Mouse (Mus musculus): ENCODE data around the gene Vps26b. TPM values are rescaled to one million over a fixed set of nuclear protein-coding genes. Genes with fewer than 3 reads are reported as not detected.

Vps26b gene
- polyA plus RNA-seq, 1 experiment from 2014 or later: 7.3 TPM

DNA sequence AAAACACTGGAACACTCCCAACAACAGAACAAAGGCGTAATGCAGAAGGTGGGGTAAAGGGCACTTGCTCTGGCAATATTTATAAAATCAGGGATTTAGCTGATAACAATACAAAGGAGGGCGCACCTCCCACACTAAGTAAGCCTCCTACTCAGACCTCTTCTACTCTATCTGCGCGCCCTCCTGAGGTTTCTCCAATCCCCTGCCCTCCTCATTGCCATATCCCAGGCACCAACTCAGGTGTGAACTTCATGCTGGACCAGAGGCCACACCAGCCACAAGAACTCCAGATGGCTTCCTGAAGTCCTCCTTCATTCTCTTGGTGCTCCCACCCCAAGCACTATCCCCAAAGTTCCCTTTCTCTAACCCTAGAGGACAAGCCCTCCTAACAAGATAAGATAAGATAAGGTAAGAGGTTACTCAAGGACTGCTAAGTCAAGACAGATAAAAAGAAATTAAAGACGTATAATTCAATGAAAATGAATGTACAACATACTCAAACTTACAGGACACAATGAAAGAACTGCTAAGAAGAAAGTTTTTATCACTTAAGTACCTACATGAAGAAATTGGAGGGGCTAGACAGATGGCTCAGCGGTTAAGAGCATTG, 44.1 kb downstream of the Vps26b start:
- Histone ChIP-seq H3K4me2 (ENCODE audit: low read depth, low read length) (no peak overlapping the region), H3K36me3 (replicated peaks; ENCODE audit: insufficient read depth, low read length) (peaks cover 33% of the 10 kb centered on the region), H3K27ac (ENCODE audit: low read depth) (no peak overlapping the region), H3K4me3 (ENCODE audit: low read depth, low read length) (no peak overlapping the region), H3K27me3 (ENCODE audit: insufficient read depth, low read length) (no peaks in the 10 kb centered on the region), H3K4me1 (ENCODE audit: insufficient read depth) (no peaks in the 10 kb centered on the region), H3K9me3 (ENCODE audit: low read length) (no peaks in the 10 kb centered on the region), H3K9ac (replicated peaks) (no peak overlapping the region)
- no peak for TF ChIP-seq CTCF (IDR thresholded peaks at IDR 0.05; ENCODE audit: low read depth)
- no peak for TF ChIP-seq EP300 (IDR thresholded peaks at IDR 0.05; ENCODE audit: low read depth)
- ATAC-seq (no peak), DNase-seq (no peak)
- WGBS (ENCODE audit: insufficient replicate concordance): 78% methylated on average over 6 of the region's 6 CpGs

DNA sequence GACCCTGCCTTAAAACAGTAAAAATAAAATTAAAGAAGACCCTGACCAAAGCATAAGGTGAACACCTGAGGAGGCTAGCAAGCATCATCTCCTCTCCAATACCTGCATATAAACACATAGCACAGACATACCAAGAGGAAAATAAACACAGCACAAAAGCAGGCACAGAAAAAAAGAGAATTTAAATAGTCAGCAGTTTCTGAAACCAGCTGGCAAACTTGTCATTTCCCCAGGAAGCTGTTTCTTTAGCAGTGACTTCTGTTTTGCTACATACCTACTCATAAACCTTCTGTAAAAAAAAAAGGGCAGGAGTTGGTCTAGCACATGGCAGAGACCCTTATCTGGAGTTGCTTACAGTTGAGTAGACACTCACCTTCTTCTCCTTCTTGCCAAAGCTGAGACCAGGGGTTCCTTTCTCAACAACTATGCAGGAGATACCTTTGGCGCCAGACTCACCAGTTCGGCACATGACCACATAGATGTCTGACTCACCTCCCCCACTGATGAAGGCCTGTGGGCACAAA, 44.7 kb downstream of the Vps26b start:
- no peak for DNase-seq
- TF ChIP-seq CTCF (IDR thresholded peaks at IDR 0.05; ENCODE audit: low read depth): no peak

GRCm38 (mm10) chr9:26978776-26979175, 51.1 kb downstream of the Vps26b start:
- no peak for ATAC-seq
- no peak overlapping the region for H3K27ac ChIP-seq (ENCODE audit: low read depth)
- no peak overlapping the region for H3K4me2 ChIP-seq (ENCODE audit: low read depth, low read length)
- peaks cover 38% of the 10 kb centered on the region for H3K36me3 ChIP-seq (replicated peaks; ENCODE audit: insufficient read depth, low read length)
- H3K4me3 ChIP-seq (ENCODE audit: low read depth, low read length): no peak overlapping the region
- 88% methylated on average over 3 of the region's 3 CpGs for WGBS (ENCODE audit: insufficient replicate concordance)
- DNase-seq: no peak
- no peaks in the 10 kb centered on the region for H3K27me3 ChIP-seq (ENCODE audit: insufficient read depth, low read length)
- H3K9me3 ChIP-seq (ENCODE audit: low read length): no peaks in the 10 kb centered on the region
- no peaks in the 10 kb centered on the region for H3K4me1 ChIP-seq (ENCODE audit: insufficient read depth)
- TF ChIP-seq EP300 (IDR thresholded peaks at IDR 0.05; ENCODE audit: low read depth) (no peak), CTCF (IDR thresholded peaks at IDR 0.05; ENCODE audit: low read depth) (no peak)
- no peak overlapping the region for H3K9ac ChIP-seq (replicated peaks)

More for the DNA sequence above, 44.7 kb downstream of the Vps26b start:
- H3K9me3 ChIP-seq (ENCODE audit: low read length): no peaks in the 10 kb centered on the region
- H3K27ac ChIP-seq (ENCODE audit: low read depth): no peak overlapping the region
- no peak overlapping the region for H3K4me3 ChIP-seq (ENCODE audit: low read depth, low read length)
- ATAC-seq: no peak
- H3K4me2 ChIP-seq (ENCODE audit: low read depth, low read length): no peak overlapping the region
- 78% methylated on average over 2 of the region's 2 CpGs for WGBS (ENCODE audit: insufficient replicate concordance)
- H3K4me1 ChIP-seq (ENCODE audit: insufficient read depth): no peaks in the 10 kb centered on the region
- H3K36me3 ChIP-seq (replicated peaks; ENCODE audit: insufficient read depth, low read length): peaks cover 30% of the 10 kb centered on the region
- no peak overlapping the region for H3K9ac ChIP-seq (replicated peaks)
- no peaks in the 10 kb centered on the region for H3K27me3 ChIP-seq (ENCODE audit: insufficient read depth, low read length)

GRCm38 (mm10) chr9:26977754-26978153, 52.1 kb downstream of the Vps26b start:
- H3K4me1 ChIP-seq (ENCODE audit: insufficient read depth): no peaks in the 10 kb centered on the region
- no peak for ATAC-seq

More at GRCm38 (mm10) chr9:26977754-26978153, 52.1 kb downstream of the Vps26b start:
- WGBS (ENCODE audit: insufficient replicate concordance): 83% methylated on average over 9 of the region's 9 CpGs
- no peak for DNase-seq
- no peak overlapping the region for H3K27ac ChIP-seq (ENCODE audit: low read depth)
- no peak overlapping the region for H3K4me2 ChIP-seq (ENCODE audit: low read depth, low read length)
- no peaks in the 10 kb centered on the region for H3K27me3 ChIP-seq (ENCODE audit: insufficient read depth, low read length)
- H3K9me3 ChIP-seq (ENCODE audit: low read length): no peaks in the 10 kb centered on the region
- TF ChIP-seq EP300 (IDR thresholded peaks at IDR 0.05; ENCODE audit: low read depth): no peak
- no peak for TF ChIP-seq CTCF (IDR thresholded peaks at IDR 0.05; ENCODE audit: low read depth)
- no peak overlapping the region for H3K9ac ChIP-seq (replicated peaks)
- peaks cover 40% of the 10 kb centered on the region for H3K36me3 ChIP-seq (replicated peaks; ENCODE audit: insufficient read depth, low read length)
- H3K4me3 ChIP-seq (ENCODE audit: low read depth, low read length): no peak overlapping the region

Other genes starting within 250 kb of the Vps26b start
- 0.06 TPM in 1 of 2 replicates, not detected in the other for gene Glb1l2, start 223.6 kb downstream of the Vps26b start, polyA plus RNA-seq (2015; fragmentation: Nextera tagmentation; extraction: Ambion mirVana)
- not detected in 2 replicates for gene Glb1l3, start 169.2 kb downstream of the Vps26b start, polyA plus RNA-seq (2015; fragmentation: Nextera tagmentation; extraction: Ambion mirVana)
- gene Gm1110, start 107.0 kb downstream of the Vps26b start, polyA plus RNA-seq (2015; fragmentation: Nextera tagmentation; extraction: Ambion mirVana): not detected in 2 replicates
- 16.5 and 19.3 TPM in 2 replicates for gene Acad8, start 30.5 kb downstream of the Vps26b start, polyA plus RNA-seq (2015; fragmentation: Nextera tagmentation; extraction: Ambion mirVana)
- gene Thyn1, start 30.4 kb downstream of the Vps26b start, polyA plus RNA-seq (2015; fragmentation: Nextera tagmentation; extraction: Ambion mirVana): 34.4 and 35.6 TPM in 2 replicates
- 13.2 and 13.9 TPM in 2 replicates for gene Ncapd3, start 110 bp upstream of the Vps26b start, polyA plus RNA-seq (2015; fragmentation: Nextera tagmentation; extraction: Ambion mirVana)
- 1.5 and 1.7 TPM in 2 replicates for gene Jam3, start 125.4 kb upstream of the Vps26b start, polyA plus RNA-seq (2015; fragmentation: Nextera tagmentation; extraction: Ambion mirVana)